Mouse (Mus musculus): ENCODE measurements around the gene Tescl. TPM values are rescaled to one million over a fixed set of nuclear protein-coding genes. Genes with fewer than 3 reads are reported as not detected.

The Tescl gene
- total RNA-seq, 2 experiments from 2014 or later, result not detected

DNA sequence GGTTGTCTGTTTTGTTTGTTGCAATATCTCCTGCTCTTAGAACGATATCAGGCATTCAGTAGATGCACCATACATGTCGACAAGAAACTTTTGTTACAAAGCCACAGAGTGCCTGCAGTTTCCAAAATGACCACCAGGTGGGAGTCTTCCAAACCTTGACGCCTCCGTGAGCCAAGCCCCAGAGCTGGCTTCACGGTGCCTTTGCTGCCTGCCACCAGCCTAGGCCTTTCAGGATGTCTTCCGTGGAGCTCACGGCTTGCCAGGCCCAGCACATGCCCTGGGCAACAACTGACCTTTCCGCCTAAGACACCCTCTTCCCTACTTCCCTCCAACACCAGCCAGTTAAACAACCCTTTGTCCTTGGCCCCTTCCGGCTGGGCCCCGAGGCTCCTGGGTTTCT lies 31.1 kb upstream of the Tescl start:
- peak; percentile 87 to 98 for DNase-seq (ENCODE audit: extremely low spot score in 1 of 2, low spot score in 1 of 2)

DNA sequence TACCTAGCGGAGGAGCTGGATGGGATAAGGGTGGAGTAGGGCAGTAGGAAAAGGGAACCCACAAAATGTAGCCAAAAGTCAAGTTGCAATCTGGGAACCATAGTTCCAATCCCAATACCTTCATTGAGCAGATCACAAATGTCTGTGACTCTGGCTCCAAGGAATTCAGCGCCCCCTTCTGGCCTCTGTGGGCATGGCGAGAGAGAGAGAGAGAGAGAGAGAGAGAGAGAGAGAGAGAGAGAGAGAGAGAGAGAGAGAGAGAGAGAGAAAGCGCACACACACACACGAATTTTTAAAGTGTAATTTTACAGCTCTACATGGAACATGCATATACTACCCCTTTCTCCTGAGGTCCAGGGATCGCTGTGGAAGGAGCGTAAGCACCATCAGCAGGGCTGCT lies 29.5 kb upstream of the Tescl start:
- DNase-seq (ENCODE audit: extremely low spot score in 1 of 2, low spot score in 1 of 2), result peak in 1 of 2 experiments; percentile 71

DNA sequence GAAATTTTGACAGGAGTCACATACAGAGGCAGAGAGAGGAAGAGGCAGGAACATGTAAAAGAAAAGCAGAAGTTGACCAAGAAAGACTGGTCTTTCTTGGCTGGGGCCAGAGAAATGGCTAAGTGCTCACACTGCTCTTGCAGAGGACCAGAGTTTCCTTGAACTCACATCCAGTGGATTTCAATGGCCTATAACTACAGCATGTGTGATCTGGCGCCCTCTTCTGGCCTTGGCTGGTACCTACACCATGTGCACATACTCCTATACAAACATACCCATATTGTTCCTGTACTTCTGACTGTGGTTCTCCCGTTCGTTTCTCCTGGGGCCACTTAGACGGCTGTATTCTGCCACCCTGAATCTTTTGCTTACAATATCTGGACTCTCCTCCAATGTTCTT lies 27.3 kb upstream of the Tescl start:
- DNase-seq (ENCODE audit: extremely low spot score in 1 of 2, low spot score in 1 of 2), result no peak

DNA sequence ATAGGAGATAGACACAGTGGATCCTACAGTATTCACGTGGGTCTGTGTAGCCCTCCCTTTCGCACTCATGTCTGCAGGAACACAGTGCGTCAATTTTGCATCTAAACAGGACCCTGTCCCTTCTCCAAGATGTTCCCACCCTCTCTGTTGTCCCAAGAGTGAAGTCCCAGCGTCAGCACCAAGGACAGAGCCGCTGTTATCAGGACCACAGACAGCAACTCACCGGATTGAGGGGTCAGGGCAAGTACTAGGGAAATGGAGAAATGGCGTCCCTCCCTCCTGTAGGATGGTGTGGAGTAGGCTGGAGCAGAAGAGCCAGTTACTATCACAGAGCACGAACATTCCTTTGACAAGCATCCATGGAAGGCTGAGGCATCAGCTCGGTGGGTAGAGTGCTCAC lies 25.5 kb upstream of the Tescl start:
- no peak for DNase-seq (ENCODE audit: extremely low spot score in 1 of 2, low spot score in 1 of 2)

DNA sequence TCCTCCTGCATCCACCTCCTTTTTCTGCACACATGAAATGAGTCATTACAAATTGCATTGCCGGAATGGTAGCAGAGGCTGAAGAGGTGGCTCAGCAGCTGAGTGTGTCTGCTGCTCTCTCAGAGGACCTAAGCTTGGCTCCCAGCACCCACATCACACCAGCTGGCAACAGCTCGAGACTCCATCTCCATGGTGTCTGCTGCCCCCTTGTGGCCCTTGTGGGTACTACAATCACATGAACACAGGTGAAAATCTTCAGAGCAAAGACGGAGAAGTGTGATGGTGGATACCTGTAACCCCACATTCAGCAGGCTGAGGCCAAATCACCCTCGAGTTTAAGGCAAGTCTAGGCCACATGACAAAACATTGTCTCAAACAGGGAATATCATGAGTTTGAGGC lies 24.2 kb upstream of the Tescl start:
- no peak for DNase-seq (ENCODE audit: extremely low spot score in 1 of 2, low spot score in 1 of 2)

DNA sequence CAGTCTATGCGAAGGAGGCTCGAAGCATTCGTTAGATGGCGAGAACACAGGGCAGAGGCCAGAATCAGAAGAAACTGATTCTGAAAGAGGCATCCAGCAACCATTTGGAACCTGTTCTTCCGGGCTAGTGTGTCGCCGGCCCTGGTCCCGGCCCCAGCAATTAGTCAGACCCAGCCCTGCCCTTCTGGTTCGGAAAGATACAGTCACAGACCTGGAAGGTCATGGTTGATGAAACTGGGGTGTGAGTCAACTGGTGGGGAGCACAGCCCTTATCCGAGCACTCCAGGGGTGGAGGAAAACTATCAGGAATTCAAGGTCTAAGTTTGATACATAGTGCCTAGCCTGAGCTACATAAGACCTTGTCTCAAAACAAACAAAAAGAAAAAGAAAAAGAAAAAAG lies 22.3 kb upstream of the Tescl start:
- no peak for DNase-seq (ENCODE audit: extremely low spot score in 1 of 2, low spot score in 1 of 2)

DNA sequence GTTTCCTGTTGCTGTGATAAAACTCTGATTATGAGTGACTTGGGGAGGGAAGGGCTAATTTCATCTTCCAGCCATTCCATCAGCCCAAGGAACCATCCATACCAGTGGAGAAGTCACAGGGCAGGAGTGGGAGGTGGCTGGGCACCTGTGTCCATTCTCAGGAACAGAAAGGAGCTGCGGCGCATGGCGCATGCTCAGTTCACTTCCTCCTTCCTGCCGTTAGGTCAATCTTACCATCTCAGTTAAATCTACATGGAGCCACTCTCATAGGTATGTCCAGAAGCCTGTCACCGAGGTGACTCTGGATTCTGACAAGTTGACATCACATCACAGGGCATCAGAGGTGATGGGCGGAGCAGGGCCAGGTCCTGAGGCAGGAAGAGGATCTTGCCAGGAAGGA lies 21.9 kb upstream of the Tescl start:
- DNase-seq (ENCODE audit: extremely low spot score in 1 of 2, low spot score in 1 of 2), result no peak

DNA sequence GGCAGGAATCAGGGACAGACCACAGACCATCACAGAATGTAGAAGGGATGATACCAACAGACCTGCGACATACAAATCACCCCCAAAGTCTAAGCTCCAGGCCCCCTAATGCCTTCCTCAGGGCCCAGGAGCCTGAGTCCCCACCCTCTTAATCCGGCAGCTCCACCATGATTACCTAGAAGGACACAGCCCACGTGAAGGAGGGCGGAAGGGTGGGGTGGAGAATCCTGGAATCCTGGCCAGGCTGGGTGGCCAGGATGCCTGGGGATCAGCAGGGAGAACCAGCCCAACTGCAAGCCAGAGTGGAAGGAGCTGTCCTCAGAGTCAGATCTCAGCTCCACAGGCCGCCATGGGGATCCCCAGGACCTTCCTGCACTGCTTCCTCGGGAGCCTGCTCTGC lies 15.2 kb upstream of the Tescl start, which contains the start of gene Lypd5:
TSS of gene Lypd5 (plus strand) at position 301 of the 400 bp plus-strand sequence.
- DNase-seq (ENCODE audit: extremely low spot score in 1 of 2, low spot score in 1 of 2), result no peak

DNA sequence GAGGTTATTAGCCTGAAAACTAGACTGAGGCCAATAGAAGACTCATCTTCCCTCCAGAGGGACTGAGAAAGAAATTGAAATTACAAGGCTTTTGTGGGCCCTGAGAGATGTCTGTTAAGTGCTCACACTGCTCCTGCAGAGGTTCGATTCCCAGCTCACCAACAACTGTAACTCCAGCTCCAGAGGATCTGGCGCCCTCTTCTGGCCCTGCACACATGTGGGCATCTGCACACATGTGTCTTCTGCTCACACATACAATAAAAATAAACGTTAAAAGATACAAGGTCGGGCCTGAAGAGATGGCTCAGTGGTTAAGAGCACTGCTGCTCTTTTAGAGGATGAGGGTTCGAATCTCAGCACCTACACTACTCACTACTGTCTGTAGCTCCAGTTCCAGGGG lies 12.7 kb upstream of the Tescl start:
- DNase-seq (ENCODE audit: extremely low spot score in 1 of 2, low spot score in 1 of 2), result no peak

DNA sequence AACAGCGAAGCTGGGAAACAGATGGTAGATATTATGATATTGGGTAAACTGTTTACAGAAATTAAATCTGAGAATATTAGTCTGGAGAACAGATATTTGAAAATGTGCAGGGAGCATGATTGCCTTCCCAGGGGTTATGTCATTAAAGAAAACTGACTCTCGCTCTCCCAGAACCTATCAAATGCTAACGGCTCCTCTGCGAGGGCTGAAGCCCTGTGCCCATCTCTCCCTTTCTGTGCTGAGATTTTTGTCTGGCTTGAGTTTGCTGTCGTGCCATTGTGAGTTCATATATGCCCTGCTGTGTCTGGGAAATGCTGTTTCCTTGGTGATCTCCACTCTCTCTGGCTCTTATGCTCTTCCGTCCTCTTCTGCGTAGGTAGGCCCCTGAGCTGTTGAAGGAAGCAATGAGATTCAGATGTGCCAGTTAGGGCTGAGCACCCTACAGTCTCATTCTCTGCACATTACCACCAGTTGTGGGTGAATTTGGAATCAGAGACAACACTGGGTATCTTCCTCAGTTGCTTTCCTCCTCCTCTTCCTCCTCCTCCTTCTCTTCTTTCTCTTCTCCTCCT lies 10.1 kb upstream of the Tescl start:
- DNase-seq (ENCODE audit: extremely low spot score in 1 of 2, low spot score in 1 of 2), result no peak

DNA sequence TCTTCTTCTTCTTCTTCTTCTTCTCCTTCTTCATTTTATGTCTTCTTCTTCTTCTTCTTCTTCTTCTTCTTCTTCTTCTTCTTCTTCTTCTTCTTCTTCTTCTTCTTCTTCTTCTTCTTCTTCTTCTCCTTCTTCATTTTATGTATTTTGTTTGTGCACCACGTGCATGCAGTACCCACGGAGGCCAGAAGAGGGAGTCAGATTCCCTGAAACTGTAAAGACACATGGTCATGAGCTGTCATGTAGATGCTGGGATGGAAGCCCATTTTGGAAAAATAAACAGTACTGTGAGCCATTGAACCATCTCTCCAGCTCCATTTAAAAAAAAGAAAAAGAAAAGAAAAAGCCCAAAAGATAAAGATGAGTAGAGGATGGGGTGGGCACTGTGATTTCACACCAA lies 4.5 kb upstream of the Tescl start:
- no peak for DNase-seq (ENCODE audit: extremely low spot score in 1 of 2, low spot score in 1 of 2)

DNA sequence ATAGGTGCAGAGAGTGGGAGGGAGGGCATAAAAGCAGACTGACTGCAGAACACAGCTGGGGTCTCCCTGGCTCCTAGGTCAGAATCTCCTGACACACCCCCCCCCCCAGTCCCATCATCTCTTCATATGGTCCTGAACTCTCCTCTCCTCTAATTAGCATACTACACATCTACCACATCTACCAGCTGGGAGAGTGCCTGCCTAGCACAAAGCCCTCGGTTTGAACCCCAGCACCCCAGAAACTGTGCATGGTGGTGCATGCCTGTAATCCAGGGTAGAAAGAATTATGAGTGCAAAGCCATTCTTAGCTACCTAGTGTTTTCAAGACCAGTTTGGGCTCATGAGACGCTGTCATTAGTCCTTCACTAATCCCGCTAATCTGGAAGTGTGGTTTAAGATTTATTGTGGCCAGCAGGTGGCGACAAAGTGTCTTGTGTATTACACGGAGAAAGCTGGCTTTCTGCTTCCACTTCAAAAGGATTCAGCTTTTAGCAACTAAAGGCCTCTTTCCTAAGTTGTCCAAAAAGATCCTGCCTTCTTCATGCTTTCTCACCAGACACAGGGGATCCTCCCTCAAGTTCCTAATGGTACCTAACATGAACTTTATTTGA lies 2.1 kb upstream of the Tescl start:
- DNase-seq (ENCODE audit: extremely low spot score in 1 of 2, low spot score in 1 of 2), result peak; percentile 62 to 92

DNA sequence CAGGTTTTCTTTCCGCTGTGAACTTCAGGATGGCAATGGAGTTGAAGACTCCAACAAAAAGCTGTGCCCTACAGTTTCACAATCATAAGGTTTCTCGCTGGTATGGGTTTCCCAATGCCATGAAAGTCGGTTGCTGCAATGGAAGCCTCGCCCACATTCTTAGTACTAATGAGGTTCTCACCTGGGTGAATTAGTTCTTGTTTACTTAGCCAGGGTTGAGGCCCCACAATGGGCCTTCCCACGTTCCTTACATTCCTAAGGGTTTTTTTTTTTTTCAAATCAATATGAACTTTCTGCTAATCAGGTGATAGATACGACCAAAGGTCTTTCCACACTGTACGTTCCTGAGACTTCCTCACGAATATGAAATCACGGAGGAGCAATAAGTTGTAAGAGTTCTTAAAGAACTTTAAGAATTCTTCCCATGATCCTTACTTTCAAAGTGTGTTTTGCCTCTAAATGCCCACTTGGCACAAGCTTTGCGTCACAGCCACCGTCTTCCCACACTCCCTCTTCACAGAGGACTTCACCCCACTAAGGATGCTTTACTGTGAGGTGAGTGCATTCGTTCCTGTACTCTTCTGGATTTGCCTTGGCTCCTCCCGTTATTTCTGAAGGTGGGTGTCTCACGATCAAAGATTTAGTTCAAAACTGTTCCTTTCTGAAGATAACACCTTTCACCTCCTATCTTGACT lies 6.3 kb downstream of the Tescl start:
- DNase-seq (ENCODE audit: extremely low spot score in 1 of 2, low spot score in 1 of 2), result no peak

DNA sequence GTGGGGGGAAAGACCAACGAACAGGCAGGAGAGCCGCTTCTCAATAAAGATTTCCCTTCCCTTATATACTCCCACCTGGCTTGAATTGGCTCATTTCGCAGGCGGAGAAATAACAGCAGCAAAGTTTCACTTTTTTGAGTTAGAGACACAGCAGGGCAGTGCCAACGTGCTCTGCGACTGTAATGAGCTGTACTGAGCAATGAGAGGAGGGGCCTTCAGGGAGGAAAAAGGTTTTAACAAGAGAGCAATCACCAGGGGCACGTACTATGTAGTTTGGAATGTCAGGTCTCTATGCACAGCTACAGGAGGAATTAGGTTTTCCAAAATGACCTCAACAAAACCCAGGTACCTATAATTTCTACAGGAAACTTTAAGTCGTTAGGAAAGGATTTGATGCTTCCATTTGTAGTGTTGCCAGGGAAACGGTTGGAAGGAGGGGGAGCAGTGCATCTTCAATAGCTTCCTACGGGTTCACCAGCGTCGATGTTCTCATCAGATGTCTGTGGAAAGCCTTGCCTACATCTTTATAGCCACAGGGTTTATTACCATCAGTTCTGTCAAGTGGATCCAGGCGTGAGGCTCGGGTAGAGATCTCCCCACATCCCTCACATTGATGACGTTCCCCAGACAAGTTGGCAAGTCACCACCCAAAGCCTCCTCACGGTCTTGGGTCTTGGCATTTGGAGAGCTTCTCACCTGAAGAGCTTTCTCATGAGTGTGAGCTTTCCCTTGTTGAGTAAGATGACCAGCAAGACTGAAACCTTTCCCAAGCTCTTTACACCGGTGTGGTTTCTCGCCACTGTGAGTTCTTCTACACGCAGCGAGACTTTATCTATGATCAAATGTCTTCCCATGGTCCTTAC lies 7.2 kb downstream of the Tescl start:
- no peak for DNase-seq (ENCODE audit: extremely low spot score in 1 of 2, low spot score in 1 of 2)

DNA sequence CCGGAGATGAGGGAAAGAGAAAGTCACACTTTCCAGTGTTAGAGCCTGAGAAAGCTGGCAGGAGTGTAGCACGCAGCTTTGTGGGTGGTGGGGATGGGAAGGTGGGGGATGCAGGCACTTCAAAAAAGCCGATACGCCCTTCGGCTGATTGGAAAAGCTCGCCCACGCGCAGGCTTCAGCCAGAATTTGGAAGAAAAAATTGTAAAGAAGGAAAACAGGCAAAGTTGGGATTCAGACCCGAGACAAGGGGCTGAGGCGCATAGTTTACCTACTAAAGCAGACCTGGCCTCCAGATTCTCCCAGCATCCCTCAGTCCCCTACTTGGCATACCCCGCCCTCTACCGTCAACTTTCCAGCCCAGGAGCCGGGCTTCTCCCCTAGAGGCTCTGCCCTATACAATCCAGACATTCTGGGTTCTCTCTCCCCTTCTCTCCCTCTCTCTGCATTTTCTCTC lies 8.0 kb downstream of the Tescl start:
- peak in 1 of 2 experiments; percentile 28 for DNase-seq (ENCODE audit: extremely low spot score in 1 of 2, low spot score in 1 of 2)

DNA sequence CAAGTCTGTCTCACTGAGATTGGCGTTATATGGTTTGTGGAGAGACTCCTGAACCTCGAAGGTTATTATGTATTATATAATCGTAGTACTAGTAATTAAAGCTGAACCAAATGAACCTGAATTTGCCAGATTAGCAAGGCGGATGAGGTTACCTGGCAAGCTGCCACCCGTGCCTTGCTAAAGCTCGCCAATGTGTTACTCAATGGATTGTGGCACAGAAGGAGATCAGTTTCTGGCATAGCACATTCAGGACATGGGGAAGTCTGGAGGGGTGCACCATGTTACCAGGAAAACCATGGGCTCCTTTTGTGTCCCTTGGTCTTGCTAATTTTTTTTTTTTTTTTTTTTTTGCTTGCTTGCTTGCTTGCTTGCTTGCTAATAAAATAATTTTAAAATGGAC lies 8.5 kb downstream of the Tescl start:
- DNase-seq (ENCODE audit: extremely low spot score in 1 of 2, low spot score in 1 of 2), result peak in 1 of 2 experiments; percentile 30

DNA sequence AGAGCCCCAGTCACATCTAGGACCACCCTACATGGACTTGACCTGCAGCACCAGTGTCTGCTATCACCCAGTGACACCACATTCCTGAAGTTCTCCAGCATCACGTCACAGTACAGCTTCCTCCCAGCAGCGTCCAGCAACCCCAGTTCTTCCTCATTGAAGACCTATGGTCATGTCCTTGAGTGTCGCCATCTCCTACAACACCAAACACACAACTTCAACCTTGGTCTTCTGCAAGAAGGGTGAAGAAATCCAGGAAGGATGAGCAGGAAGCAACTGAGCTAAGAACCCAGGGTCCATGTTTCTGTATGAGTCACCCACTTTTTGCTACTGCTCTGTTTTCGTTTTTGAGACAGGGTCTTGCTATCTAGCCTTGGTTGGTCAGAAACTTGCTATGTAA lies 11.1 kb downstream of the Tescl start:
- DNase-seq (ENCODE audit: extremely low spot score in 1 of 2, low spot score in 1 of 2), result no peak

DNA sequence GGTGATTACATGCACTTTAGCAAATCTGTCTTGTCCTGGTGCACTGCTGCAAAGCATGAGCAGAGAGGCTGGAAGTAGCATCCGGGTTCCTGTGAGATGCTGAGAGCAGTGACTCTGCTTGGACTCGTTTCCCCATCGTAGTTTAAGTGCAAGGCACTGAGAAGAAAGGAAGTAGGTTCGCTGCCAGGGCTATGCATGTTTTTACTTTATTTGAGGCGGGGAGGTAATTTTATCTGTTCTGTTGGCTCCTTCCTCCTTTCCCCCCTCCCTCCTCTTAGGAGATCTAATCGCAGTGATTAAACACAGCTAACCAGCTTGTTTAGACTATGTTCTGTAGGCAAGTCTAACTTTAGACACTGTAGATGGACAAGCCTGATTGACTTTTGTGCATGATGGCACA lies 14.8 kb downstream of the Tescl start:
- DNase-seq (ENCODE audit: extremely low spot score in 1 of 2, low spot score in 1 of 2), result no peak

DNA sequence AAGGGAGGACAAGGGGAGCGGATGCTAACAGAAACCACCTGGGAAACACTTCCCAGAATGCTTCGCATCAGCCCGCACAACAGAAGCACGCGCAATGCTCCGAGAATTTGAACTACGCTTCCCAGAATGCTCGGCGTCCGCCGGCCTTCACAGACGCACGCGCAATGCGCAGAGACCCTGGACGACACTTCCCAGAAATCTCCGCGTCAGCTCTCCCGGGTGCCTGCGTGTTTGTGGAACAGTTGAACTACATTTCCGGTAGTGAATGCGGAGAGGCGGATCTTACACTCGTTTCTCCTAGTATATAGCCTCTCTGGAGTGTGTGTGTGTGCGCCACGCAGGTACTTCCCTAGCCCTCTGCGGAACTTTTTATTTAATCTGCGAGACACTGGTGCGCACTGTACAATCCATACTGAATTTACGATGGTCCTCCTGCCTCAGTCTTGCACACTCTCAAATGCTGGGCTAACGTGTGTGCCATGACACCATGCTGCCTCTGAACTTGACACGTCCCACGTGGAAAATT lies 17.1 kb downstream of the Tescl start, which contains the start of gene Zfp94:
TSS of gene Zfp94 (minus strand) at position 100 of the 526 bp plus-strand sequence.
- DNase-seq (ENCODE audit: extremely low spot score in 1 of 2, low spot score in 1 of 2), result peak; percentile 89 to 90

DNA sequence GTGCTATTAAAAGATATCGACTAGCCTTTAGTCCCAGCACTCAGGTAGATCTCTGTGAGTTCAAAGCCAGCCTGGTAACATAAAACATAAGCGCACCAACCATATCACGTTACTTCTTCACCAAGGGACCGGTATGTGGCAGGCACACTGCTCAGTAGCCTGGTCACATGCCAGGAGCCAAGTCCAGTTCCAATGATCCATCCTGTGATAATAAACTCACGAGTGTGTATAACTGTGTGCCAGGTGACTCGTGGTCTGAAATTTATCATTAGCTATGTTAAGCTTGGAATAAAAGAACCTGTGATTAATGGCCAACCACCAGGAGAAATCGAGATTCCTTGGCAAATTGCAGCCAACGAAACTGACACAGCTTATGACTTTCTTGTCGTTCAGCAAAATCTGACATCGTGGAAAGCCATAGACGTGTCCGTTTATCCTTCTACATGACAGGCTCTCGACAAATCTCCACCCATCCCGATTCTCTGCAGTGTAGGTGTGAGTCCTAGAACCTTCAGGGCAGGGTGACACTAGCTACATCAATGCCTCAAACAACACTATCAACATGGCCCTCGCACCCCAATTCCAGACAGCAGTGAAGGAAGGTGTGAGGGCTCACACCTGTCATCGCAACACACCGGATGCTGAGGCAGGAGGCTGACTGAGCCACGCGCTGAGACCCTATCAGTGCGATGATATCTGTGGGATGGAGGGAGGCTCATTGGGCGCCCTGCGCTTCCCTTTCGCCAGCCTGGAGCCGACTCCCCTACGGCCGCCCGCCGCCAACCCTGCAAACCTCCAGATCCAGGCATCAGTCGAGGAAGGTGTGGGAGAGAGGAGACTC lies 17.8 kb downstream of the Tescl start:
- no peak for DNase-seq (ENCODE audit: extremely low spot score in 1 of 2, low spot score in 1 of 2)
